Mouse (Mus musculus) ES-E14 (cell line): ENCODE results near the gene Slc6a5. TPM values are rescaled to one million over a fixed set of nuclear protein-coding genes. Genes with fewer than 3 reads are reported as not detected.

Source experiments
- DNase-seq: peaks from one replicate; pipeline ENCODE4 v3.0.0-alpha.2; 2013; ENCODE audit warnings: low read depth, low spot score
- H3K27ac ChIP-seq: 2 replicates; pipeline ENCODE4 v1.5.1; 2012; ENCODE audit warnings: low read depth, mild to moderate bottlenecking, low read length, moderate library complexity, mixed read lengths; ENCODE audit not compliant: poor library complexity, insufficient read depth, severe bottlenecking
- H3K36me3 ChIP-seq: 2 replicates; pipeline ENCODE4 v1.6.1; 2012; ENCODE audit warnings: mild to moderate bottlenecking, low read length, moderate library complexity, mixed read lengths; ENCODE audit not compliant: control insufficient read depth, poor library complexity, insufficient read depth, severe bottlenecking
- H3K4me1 ChIP-seq, 2 experiments: fragments of 150-350 bp in 1 of 2; sonication (generic) in 1 of 2; 2 replicates each; pipeline ENCODE4 v1.6.1; 2012; ENCODE audit warnings: low read length in 2 of 2, mild to moderate bottlenecking in 1 of 2, mixed read lengths in 1 of 2; ENCODE audit not compliant: control insufficient read depth in 2 of 2, insufficient read depth in 2 of 2, poor library complexity in 1 of 2
- H3K4me3 ChIP-seq, 2 experiments: fragments of 150-350 bp in 1 of 2; sonication (generic) in 1 of 2; 2 replicates each; pipeline ENCODE4 v1.5.1; 2012; ENCODE audit warnings: low read length in 2 of 2, low read depth in 1 of 2, mild to moderate bottlenecking in 1 of 2, mixed read lengths in 1 of 2; ENCODE audit not compliant: insufficient read depth in 1 of 2, poor library complexity in 1 of 2, severe bottlenecking in 1 of 2
- H3K9ac ChIP-seq: 2 replicates; pipeline ENCODE4 v1.6.1; 2012; ENCODE audit warnings: low read depth, mild to moderate bottlenecking, low read length, mixed read lengths; ENCODE audit not compliant: poor library complexity, insufficient read depth, severe bottlenecking
- H3K9me3 ChIP-seq: fragments of 150-350 bp; sonication (generic); 2 replicates; pipeline ENCODE4 v1.6.1; 2012; ENCODE audit warnings: low read depth, mild to moderate bottlenecking, low read length; ENCODE audit not compliant: control insufficient read depth, insufficient read depth
- CHD2 ChIP-seq: IDR thresholded peaks from 2 replicates; pipeline ENCODE4 v1.6.1; 2014; ENCODE audit warnings: mild to moderate bottlenecking, low read depth, low read length, inconsistent platforms
- HCFC1 ChIP-seq: IDR thresholded peaks from 2 replicates; pipeline ENCODE4 v1.6.1; 2012; ENCODE audit warnings: low read length, inconsistent platforms, borderline replicate concordance; ENCODE audit not compliant: insufficient read depth
- MAFK ChIP-seq: IDR thresholded peaks from 2 replicates; pipeline ENCODE4 v1.6.1; 2014; ENCODE audit warnings: mild to moderate bottlenecking, low read depth, low read length, inconsistent platforms; ENCODE audit not compliant: insufficient read depth
- ZC3H11A ChIP-seq: IDR thresholded peaks from 2 replicates; pipeline ENCODE4 v1.6.1; 2012; ENCODE audit warnings: low read depth, mild to moderate bottlenecking, inconsistent platforms, low read length, borderline replicate concordance
- ZNF384 ChIP-seq: IDR thresholded peaks from 2 replicates; pipeline ENCODE4 v1.6.1; 2012; ENCODE audit warnings: low read depth, low read length, inconsistent platforms
- in situ Hi-C, 2 experiments: fragments of 600-800 bp; cut with MboI; formaldehyde crosslinking; loops; one replicate each; pipeline ENCODE4 v1.15.1; 2025; ENCODE audit warnings: low sequenced_read_pairs in 2 of 2, inconsistent platforms in 1 of 2; ENCODE audit not compliant: unreplicated experiment in 2 of 2
- total RNA-seq: library from RNA; depleted of rRNA; stranded (reverse); fragments of 300-350 nt; gene quantifications from 2 replicates; pipeline ENCODE4 v1.2.3, GENCODE M21; 2012

Gene Slc6a5
- total RNA-seq, 1 experiment, result 0.36 TPM

GRCm38 (mm10) chr7:49877307-49877706 lies 32.6 kb upstream of the Slc6a5 start:
- no peaks in the 10 kb centered on the region for H3K9me3 ChIP-seq
- H3K36me3 ChIP-seq, result no peaks in the 10 kb centered on the region
- TF ChIP-seq ZNF384, result no peak
- TF ChIP-seq CHD2, result no peak
- no peak for TF ChIP-seq MAFK
- H3K27ac ChIP-seq, result no peak overlapping the region
- H3K4me1 ChIP-seq, result peaks cover 1 to 2% of the 10 kb centered on the region in 2 experiments; a peak in 1 of 4 replicates
- in situ Hi-C loops, result no loop called here
- DNase-seq, result no peak
- peak overlapping the region; percentile 2 to 66; a peak in 3 of 4 replicates for H3K4me3 ChIP-seq
- no peak overlapping the region for H3K9ac ChIP-seq

GRCm38 (mm10) chr7:49879051-49879450 lies 30.9 kb upstream of the Slc6a5 start:
- H3K9ac ChIP-seq, result no peak overlapping the region
- no peak overlapping the region for H3K27ac ChIP-seq
- H3K4me3 ChIP-seq, result no peak overlapping the region
- H3K4me1 ChIP-seq, result peaks cover 1 to 2% of the 10 kb centered on the region in 2 experiments; a peak in 1 of 4 replicates
- in situ Hi-C loops, result no loop called here
- H3K36me3 ChIP-seq, result no peaks in the 10 kb centered on the region
- no peak for TF ChIP-seq MAFK
- no peak for DNase-seq
- no peaks in the 10 kb centered on the region for H3K9me3 ChIP-seq

DNA sequence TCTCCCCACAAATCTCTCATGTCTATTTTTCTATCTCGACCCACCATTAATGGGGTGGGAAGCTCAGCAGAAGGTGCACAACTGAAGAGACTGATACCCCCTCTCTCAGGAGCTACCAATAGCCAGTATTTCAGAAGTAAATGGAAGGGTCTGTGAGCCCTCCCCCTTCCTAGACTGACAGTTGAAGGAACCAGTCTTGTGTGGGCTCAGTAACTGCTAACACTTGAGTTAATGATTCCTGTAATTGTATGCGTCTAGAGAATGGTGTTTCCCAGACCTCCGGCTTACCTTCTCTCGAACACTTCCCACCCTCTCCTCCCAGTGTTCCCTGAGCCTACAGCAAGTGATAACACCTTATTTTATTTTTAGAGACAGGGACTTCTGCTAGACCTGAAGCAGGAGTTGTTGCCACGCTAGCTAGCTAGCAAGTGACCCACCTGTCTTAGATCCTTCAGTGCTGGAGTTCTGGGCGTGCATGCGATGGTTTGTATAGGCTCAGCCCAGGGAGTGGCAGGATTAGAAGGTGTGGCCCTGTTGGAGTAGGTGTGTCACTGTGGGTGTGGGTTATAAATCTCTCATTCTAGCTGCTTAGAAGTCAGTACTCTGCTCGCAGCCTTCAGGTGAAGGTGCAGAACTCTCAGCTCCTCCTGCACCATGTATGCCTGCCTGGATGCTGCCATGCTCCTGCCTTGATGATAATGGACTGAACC lies 29.8 kb upstream of the Slc6a5 start:
- in situ Hi-C loops, result no loop called here

GRCm38 (mm10) chr7:49882288-49882687 lies 27.7 kb upstream of the Slc6a5 start:
- no peak overlapping the region for H3K9ac ChIP-seq
- no peaks in the 10 kb centered on the region for H3K9me3 ChIP-seq
- no peak overlapping the region for H3K4me3 ChIP-seq
- H3K4me1 ChIP-seq, result 0 out of 4 replicates have a peak, but pooled peaks cover 0 to 1% of the 10 kb centered on the region in 2 experiments
- no peaks in the 10 kb centered on the region for H3K36me3 ChIP-seq
- DNase-seq, result no peak
- H3K27ac ChIP-seq, result no peak overlapping the region
- TF ChIP-seq MAFK, result no peak
- no peak for TF ChIP-seq ZNF384
- TF ChIP-seq HCFC1, result no peak
- TF ChIP-seq ZC3H11A, result no peak
- no peak for TF ChIP-seq CHD2
- in situ Hi-C loops, result no loop called here

More for the DNA sequence above, 29.8 kb upstream of the Slc6a5 start:
- H3K4me3 ChIP-seq, result no peak overlapping the region
- TF ChIP-seq HCFC1, result no peak
- no peak for TF ChIP-seq ZC3H11A
- no peaks in the 10 kb centered on the region for H3K36me3 ChIP-seq
- no peaks in the 10 kb centered on the region for H3K9me3 ChIP-seq
- H3K4me1 ChIP-seq, result peaks cover 1 to 2% of the 10 kb centered on the region in 2 experiments; a peak in 1 of 4 replicates
- H3K27ac ChIP-seq, result no peak overlapping the region
- H3K9ac ChIP-seq, result no peak overlapping the region
- no peak for DNase-seq

GRCm38 (mm10) chr7:49882694-49883389 lies 27.1 kb upstream of the Slc6a5 start:
- in situ Hi-C loops, result no loop called here
- no peak overlapping the region for H3K9ac ChIP-seq
- no peak for DNase-seq

More at GRCm38 (mm10) chr7:49882694-49883389, 27.1 kb upstream of the Slc6a5 start:
- Histone ChIP-seq H3K4me1 (no peaks in the 10 kb centered on the region), H3K4me3 (no peak overlapping the region), H3K36me3 (no peaks in the 10 kb centered on the region), H3K27ac (no peak overlapping the region), H3K9me3 (no peaks in the 10 kb centered on the region)
- TF ChIP-seq MAFK (no peak), HCFC1 (no peak), CHD2 (no peak), ZNF384 (no peak), ZC3H11A (no peak)
